Mouse (Mus musculus) cerebellum, adult (tissue): ENCODE data around the gene Zfp282.
"Not testable (repeated sequence)": the region's sequence is repeated elsewhere in the genome, so short reads cannot be mapped to it uniquely, and the experiment has no call there.

Source experiments
- ATAC-seq: cut with Nextera tagmentation; 2 replicates; pipeline ENCODE4 v1.9.2; 2017; ENCODE audit warnings: mild to moderate bottlenecking, moderate library complexity, mixed read lengths; ENCODE audit not compliant: insufficient number of reproducible peaks, low FRiP score, low TSS enrichment

The Zfp282 gene

GRCm38 (mm10) chr6:47877058-47877457, at the start of gene Zfp282:
Zfp282 (plus strand) TSS chr6:47877204.
- no peak for ATAC-seq

DNA sequence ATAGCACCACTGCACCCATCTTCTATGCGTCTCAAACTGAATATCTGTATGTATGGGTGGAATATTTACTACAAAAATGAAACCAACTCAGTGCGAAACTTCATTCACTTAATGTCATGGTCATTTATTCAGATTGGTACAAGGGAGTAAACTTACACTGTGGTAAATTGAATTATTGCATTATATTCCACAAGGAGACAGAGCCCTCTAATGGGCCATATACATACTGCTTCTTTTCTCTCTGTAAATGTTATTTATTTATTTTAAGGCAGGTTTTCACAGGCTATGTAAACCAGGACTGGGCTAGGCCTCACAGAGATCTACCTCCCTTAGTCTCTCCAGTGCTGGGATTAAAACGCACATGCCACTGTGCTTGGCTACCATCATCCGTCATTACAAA, 49.5 kb upstream of the Zfp282 start:
- ATAC-seq, result no peak

GRCm38 (mm10) chr6:47828950-47829349, 48.1 kb upstream of the Zfp282 start:
- no peak for ATAC-seq

DNA sequence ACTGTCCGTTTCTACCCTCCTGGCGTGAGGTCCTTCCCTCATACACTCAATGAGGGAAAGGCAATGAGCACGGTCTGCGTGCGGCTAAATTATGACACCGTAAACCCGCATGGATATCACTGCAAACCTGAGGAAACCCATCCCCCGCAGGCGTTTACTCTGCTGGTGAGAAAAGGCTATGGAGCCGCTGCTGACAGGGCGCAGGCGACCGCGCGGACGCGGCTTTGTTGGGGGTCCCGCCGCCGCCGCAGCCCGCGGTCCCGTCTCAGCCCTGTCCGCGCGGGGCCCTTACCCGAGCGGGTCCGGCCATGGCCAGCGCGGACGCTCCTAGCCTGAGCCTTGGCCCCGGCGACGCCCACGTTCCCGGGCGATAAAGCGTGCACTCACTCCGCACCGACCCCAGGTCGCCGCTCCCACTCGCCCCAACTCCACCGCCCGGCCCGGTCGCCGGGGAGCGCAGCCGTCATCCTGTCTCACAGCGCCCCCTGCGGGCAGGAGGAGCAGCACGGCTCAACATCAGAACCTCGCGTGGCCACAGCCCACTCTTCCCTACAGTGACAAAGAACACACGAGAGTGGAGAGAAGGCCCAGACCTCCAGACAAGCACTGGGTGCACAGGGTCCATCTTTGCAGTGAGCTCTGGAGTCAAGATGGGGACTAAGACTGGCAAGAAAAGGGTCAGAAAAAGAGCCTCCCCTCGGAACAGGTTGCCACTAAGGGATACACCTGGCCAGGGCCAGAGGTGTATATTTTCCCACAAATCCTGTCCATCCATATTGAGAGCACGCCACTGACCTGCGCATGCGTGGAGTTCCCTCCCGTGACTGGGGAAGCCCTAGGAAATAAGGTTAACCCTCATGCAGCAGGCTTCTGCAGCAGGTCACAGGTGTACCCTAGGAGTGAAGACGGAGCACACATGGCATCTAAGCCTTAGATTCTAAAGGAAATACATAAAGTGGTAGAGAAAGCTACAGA, 46.6 kb upstream of the Zfp282 start, which contains the start of gene Zfp786:
TSS of gene Zfp786 (minus strand) at position 764 of the 975 bp plus-strand sequence.
- ATAC-seq, result peak; percentile 88

- ATAC-seq, result no peak
Observed at GRCm38 (mm10) chr6:47832220-47832619, 44.8 kb upstream of the Zfp282 start.

GRCm38 (mm10) chr6:47835482-47835983, 41.5 kb upstream of the Zfp282 start, which contains the start of gene Zfp398:
Zfp398 (plus strand) TSS chr6:47835661.
- ATAC-seq, result peak; percentile 86

DNA sequence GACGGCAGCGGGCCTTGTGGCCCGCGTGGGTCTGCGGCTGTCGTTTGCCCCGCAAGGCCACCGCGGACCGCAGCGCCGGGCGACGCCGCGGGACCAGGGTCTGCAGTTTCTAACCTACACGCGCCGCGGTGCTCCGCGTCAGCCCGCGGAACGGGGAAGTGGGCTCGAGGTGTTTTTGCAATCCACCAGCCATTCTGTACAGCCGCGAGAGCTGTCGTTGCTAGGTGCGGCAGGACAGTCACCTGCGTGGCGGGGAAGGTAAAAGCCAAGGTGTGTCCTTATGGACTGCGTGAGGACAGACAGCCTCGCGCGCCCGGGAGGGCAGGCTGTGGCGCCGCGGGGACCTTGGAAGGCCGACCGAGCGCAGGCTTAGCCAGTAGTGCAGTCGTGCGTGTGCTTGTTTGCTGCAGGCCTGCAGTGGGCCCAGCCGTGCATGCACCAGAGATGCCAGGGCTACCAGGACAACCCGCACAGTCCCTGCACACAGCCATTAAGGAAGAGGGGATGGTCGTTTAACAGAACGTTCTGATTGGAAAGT, 41.0 kb upstream of the Zfp282 start:
- peak; percentile 59 for ATAC-seq

DNA sequence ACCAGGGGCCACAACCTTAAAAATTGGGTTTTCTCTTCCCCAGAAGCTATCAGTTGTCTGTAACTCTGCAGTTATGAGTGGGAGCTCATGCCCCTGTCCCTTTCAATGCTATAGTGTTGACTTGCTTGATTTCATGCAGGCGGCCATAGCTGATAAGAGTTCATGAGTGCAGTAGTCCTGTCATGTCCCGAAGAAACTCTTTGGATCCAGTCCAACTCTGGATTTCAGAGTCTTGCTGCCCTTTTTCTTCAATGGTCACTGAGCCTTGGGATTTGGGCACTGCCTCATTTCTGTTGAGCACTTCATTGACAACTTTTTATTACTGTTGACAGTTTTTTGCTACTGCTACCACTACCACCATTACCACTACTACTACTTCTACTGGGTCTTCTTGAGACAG, 39.4 kb upstream of the Zfp282 start:
- no peak for ATAC-seq

DNA sequence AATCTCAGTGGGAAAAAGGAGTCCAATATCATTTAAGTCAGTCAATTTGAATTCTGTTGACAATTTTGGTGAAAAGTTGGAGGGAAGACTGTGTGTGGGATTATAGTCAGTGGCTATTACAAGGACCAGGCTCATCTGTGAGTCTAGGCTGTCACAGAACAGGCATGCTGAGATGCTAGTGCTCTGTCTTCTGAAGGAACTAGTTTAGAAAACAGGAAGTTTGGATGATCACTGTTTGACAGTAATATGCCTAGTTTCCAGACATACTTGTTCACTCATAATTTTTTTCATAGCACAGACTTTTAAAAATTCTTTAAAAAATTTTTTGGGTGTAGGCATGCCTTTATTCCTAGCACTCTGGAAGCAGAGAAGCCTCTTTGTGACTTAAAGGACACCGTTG, 35.9 kb upstream of the Zfp282 start:
- ATAC-seq, result no peak

DNA sequence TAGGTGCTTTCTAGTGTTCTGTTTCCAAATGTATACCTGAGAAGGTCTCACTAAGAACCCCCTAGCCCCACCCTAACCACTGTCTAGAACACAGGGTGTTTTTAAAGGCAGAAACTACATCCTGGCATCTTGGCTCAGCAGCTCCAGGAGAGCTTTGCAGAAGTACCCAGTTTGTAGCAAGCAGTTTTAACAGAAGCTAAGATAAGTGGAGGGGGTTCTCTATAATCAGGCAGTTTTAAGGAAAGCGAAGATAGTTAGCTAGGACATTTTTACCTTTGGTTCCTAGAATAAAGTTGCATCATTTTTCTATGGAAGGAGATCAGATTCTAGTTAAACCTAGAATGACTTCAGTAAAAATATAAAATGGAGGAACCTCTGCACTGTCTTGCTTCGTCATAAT, 35.2 kb upstream of the Zfp282 start:
- ATAC-seq, result no peak

DNA sequence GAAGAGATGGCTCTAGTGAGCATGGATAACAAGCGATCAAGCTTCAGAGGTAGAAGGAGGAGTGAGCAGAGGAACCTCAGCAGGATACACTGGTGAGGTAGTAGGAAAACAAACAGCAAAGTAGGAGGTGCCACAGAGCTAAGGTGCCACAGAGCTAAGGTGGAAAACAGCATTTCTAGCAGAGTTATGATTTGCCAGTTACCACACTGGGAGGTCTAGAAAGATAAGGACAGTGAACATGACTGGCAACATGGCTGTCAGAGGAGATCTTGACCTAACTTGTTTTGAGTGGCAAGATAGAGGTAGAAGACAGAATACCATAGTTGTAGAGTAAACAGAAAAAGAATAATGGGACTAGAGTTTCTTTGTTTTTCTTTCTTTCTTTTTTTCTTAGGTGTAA, 34.7 kb upstream of the Zfp282 start:
- ATAC-seq, result no peak

DNA sequence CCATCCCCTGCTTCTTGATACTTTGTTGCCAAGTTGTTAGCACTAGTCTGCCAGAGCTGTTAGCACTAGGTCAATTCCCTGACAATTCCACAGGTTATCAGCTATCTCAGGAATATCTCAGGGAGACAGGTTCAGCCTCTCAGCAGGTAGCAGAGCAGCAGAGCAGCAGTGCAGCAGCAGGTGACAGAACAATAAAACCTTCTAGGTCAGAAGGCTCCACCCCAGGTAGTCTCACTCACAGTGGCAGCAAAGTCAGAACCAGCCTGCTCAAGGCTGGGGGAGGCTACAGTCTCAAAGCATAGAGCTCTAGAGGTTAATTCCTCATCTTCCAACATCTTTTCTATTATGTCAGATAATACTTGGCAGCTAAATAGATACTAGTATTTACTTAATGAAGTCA, 31.2 kb upstream of the Zfp282 start:
- no peak for ATAC-seq

DNA sequence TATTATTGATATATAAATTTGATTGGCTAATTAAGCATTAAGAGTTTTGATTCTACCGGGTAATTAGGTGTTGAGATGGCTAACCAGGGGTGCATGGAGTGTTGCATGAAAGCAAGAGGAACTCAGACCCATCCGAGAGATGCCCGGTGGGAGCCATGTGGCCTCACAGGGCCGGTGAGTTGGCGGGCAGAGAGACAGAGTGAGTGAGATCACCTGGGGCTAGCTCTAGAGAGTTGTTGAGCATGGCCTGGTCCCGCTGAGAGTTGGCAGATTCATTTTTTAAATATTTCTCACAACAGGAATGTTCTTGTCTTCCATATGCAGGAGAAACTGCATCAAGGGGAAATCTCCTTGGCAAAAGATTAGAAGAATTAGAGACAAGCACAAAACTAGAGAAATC, 19.8 kb upstream of the Zfp282 start:
- no peak for ATAC-seq

- ATAC-seq, result not testable (repeated sequence)
Observed at GRCm38 (mm10) chr6:47857729-47858128, 19.3 kb upstream of the Zfp282 start.

DNA sequence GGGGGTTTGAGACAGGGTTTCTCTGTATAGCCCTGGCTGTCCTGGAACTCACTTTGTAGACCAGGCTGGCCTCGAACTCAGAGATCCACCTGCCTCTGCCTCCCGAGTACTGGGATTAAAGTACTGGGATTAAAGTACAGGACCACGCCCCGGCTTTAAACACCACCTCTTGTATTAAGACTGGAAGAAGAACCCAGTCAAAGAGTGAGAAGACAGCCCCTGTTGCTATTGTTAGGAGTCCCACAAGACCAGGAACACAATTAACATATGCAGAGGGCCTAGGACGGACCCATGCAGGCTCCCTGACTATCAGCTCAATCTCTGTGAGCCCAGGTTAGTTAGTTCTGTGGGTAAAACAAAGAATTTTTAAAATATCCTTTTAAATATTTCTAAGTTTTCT, 4.7 kb upstream of the Zfp282 start:
- ATAC-seq, result no peak

GRCm38 (mm10) chr6:47877461-47878132, 593 bp downstream of the Zfp282 start:
- peak; percentile 97 for ATAC-seq

- ATAC-seq, result no peak
Observed at GRCm38 (mm10) chr6:47878133-47878514, 1.1 kb downstream of the Zfp282 start.

GRCm38 (mm10) chr6:47878593-47878992, 1.6 kb downstream of the Zfp282 start:
- ATAC-seq, result no peak

DNA sequence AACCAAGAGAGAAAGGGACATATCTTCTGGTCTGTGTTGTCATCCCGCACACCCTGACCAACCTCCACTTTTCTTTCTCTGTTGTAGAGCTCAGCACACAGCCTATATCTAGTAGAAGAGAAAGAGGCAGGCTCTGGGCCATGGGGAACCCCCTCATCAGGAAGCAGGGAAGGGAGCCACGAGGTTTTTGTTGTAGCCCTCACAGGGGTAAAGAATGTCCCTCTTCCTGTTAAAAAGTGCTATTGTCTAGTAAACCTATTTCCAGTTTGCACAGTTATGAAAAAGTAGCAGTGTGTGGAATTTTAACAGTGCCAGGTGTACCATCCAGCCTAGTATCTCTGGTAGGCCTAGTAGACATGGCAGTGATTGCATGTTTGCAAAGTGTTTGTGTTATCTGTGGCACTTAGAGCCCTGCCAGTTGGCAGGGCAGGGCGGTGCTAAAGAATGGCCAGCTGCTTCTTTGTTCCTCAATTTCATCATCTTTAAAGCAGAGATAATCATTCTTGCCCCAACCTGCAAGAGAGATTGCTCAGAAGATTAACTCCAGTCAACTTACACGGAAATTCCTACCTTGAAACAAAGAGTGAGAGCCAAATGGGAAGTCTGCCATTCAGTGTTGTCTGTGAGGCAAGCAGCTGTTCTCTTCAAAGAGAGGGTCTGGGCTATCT, 2.2 kb downstream of the Zfp282 start:
- no peak for ATAC-seq

DNA sequence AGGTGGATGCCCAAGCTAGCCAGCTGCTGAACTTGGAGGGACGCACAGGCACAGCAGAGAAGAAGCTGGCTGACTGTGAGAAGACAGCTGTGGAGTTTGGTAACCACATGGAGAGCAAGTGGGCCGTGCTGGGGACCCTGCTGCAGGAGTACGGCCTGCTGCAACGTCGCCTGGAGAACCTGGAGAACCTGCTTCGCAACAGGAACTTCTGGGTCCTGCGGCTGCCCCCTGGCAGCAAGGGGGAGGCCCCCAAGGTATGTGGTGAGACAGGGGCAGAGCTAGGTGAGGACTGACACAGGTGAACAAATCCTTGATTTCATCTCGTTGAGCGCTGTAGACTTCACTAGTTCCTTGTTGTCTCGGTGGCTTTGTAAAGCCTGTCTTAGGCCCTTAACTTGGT, 3.2 kb downstream of the Zfp282 start:
- ATAC-seq, result no peak
